Mouse (Mus musculus) heart, embryonic 13.5 days (tissue): ENCODE data around the gene Kcnh3. TPM values are rescaled to one million over a fixed set of nuclear protein-coding genes. Genes with fewer than 3 reads are reported as not detected.
A peak's percentile ranks its signal among the peaks of the same experiment; 100 is the strongest.

Experiments
- ATAC-seq: fragments of 200-750 bp; cut with Nextera tagmentation; 2 replicates; pipeline ENCODE4 v1.8.0; 2017; ENCODE audit warnings: moderate TSS enrichment; ENCODE audit not compliant: insufficient number of reproducible peaks, low FRiP score, low TSS enrichment; ENCODE audit errors: extremely low read depth
- H3K27ac ChIP-seq: fragments of 300-500 bp; sonication (generic); replicated peaks from 2 replicates; pipeline ENCODE4 v1.5.1; 2015; ENCODE audit warnings: moderate library complexity, mild to moderate bottlenecking, inconsistent platforms
- H3K27me3 ChIP-seq: fragments of 300-500 bp; sonication (generic); replicated peaks from 2 replicates; pipeline ENCODE4 v1.6.1; 2015; ENCODE audit warnings: mild to moderate bottlenecking, inconsistent platforms
- H3K36me3 ChIP-seq: fragments of 300-500 bp; sonication (generic); 2 replicates; pipeline ENCODE4 v1.6.1; 2015; ENCODE audit warnings: mild to moderate bottlenecking, inconsistent platforms
- H3K4me1 ChIP-seq: fragments of 300-500 bp; sonication (generic); 2 replicates; pipeline ENCODE4 v1.6.1; 2015; ENCODE audit warnings: inconsistent platforms
- H3K4me2 ChIP-seq: fragments of 300-500 bp; sonication (generic); 2 replicates; pipeline ENCODE4 v1.6.1; 2015; ENCODE audit warnings: inconsistent platforms, mild to moderate bottlenecking, moderate library complexity
- H3K4me3 ChIP-seq: fragments of 300-500 bp; sonication (generic); 2 replicates; pipeline ENCODE4 v1.5.1; 2015; ENCODE audit warnings: moderate library complexity, mild to moderate bottlenecking, inconsistent platforms
- H3K9ac ChIP-seq: fragments of 300-500 bp; sonication (generic); 2 replicates; pipeline ENCODE4 v1.6.1; 2015; ENCODE audit warnings: inconsistent platforms, mild to moderate bottlenecking, moderate library complexity
- H3K9me3 ChIP-seq: fragments of 300-500 bp; sonication (generic); 2 replicates; pipeline ENCODE4 v1.6.1; 2016; ENCODE audit warnings: inconsistent platforms
- WGBS: fragments of 180-500 bp; shearing (Covaris S2); methylation state at CpG from one replicate; pipeline ENCODE4 v1.1.7; 2015; ENCODE audit warnings: mixed read lengths; 5-methylcytosine and 5-hydroxymethylcytosine counted together
- polyA plus RNA-seq: library from polyadenylated mRNA; unstranded; fragments of >200 nt; fragmentation: Nextera tagmentation; extraction: Ambion mirVana; gene quantifications from 2 replicates; pipeline ENCODE4 v1.2.1, GENCODE M21; 2015

Gene Kcnh3
- polyA plus RNA-seq, 1 experiment from 2014 or later = 0.45 TPM

- no peak overlapping the region for H3K9ac ChIP-seq
- H3K4me2 ChIP-seq = no peak overlapping the region
- no peak for ATAC-seq
- no peaks in the 10 kb centered on the region for H3K9me3 ChIP-seq
- peaks cover 51% of the 10 kb centered on the region for H3K4me1 ChIP-seq
- no peak overlapping the region for H3K4me3 ChIP-seq
- H3K27me3 ChIP-seq = peaks cover 74% of the 10 kb centered on the region
- no peaks in the 10 kb centered on the region for H3K36me3 ChIP-seq
- no peak overlapping the region for H3K27ac ChIP-seq
- 11% methylated on average over 8 of the region's 8 CpGs for WGBS
These were observed 3.2 kb upstream of the Kcnh3 start for GRCm38 (mm10) chr15:99221315-99221952.

- 12% methylated on average over 18 of the region's 18 CpGs for WGBS
- no peak for ATAC-seq
These were observed 1.7 kb upstream of the Kcnh3 start for GRCm38 (mm10) chr15:99222794-99223584.

GRCm38 (mm10) chr15:99223585-99224207, 965 bp upstream of the Kcnh3 start:
- Histone ChIP-seq H3K4me3 (peak overlapping the region; percentile 56), H3K9ac (peak overlapping the region; percentile 73), H3K36me3 (no peaks in the 10 kb centered on the region), H3K4me1 (peaks cover 51% of the 10 kb centered on the region), H3K27ac (no peak overlapping the region), H3K9me3 (no peaks in the 10 kb centered on the region), H3K4me2 (peak overlapping the region; percentile 86), H3K27me3 (peaks cover 97% of the 10 kb centered on the region)
- WGBS = under 1% methylated on average over 45 of the region's 46 CpGs
- ATAC-seq = no peak

More at GRCm38 (mm10) chr15:99222794-99223584, 1.7 kb upstream of the Kcnh3 start:
- Histone ChIP-seq H3K27me3 (peaks cover 90% of the 10 kb centered on the region), H3K4me1 (peaks cover 51% of the 10 kb centered on the region), H3K4me2 (peak overlapping the region; percentile 86), H3K27ac (no peak overlapping the region), H3K36me3 (no peaks in the 10 kb centered on the region), H3K9ac (peak overlapping the region; percentile 73), H3K4me3 (peak overlapping the region; percentile 56), H3K9me3 (no peaks in the 10 kb centered on the region)

GRCm38 (mm10) chr15:99225081-99225810, 585 bp downstream of the Kcnh3 start:
- ATAC-seq = no peak
- Histone ChIP-seq H3K4me2 (peak overlapping the region; percentile 86), H3K4me3 (peak overlapping the region; percentile 56), H3K4me1 (peaks cover 51% of the 10 kb centered on the region), H3K9me3 (no peaks in the 10 kb centered on the region), H3K27me3 (peaks cover 100% of the 10 kb centered on the region), H3K27ac (no peak overlapping the region), H3K9ac (peak overlapping the region; percentile 73), H3K36me3 (no peaks in the 10 kb centered on the region)
- under 1% methylated on average over 22 of the region's 22 CpGs for WGBS

GRCm38 (mm10) chr15:99226090-99226489, 1.4 kb downstream of the Kcnh3 start:
- Histone ChIP-seq H3K4me3 (peak overlapping the region; percentile 56; the same call in 1 of the 2 replicates), H3K27me3 (peaks cover 97% of the 10 kb centered on the region), H3K9me3 (no peaks in the 10 kb centered on the region), H3K9ac (no peak overlapping the region), H3K36me3 (no peaks in the 10 kb centered on the region), H3K27ac (no peak overlapping the region), H3K4me1 (peaks cover 50% of the 10 kb centered on the region), H3K4me2 (no peak overlapping the region; the same call in 1 of the 2 replicates)
- ATAC-seq = no peak
- 21% methylated on average over 14 of the region's 14 CpGs for WGBS

GRCm38 (mm10) chr15:99231998-99232397, 7.3 kb downstream of the Kcnh3 start:
- H3K4me1 ChIP-seq = no peaks in the 10 kb centered on the region
- no peak overlapping the region for H3K9ac ChIP-seq
- H3K4me2 ChIP-seq = no peak overlapping the region
- no peak overlapping the region for H3K27ac ChIP-seq
- no peaks in the 10 kb centered on the region for H3K36me3 ChIP-seq
- no peak for ATAC-seq
- H3K4me3 ChIP-seq = no peak overlapping the region
- H3K9me3 ChIP-seq = no peaks in the 10 kb centered on the region
- peaks cover 80% of the 10 kb centered on the region for H3K27me3 ChIP-seq
- WGBS = 68% methylated on average over 10 of the region's 10 CpGs

GRCm38 (mm10) chr15:99233719-99234118, 9.1 kb downstream of the Kcnh3 start:
- no peaks in the 10 kb centered on the region for H3K4me1 ChIP-seq
- H3K4me2 ChIP-seq = no peak overlapping the region
- H3K9me3 ChIP-seq = no peaks in the 10 kb centered on the region
- H3K4me3 ChIP-seq = no peak overlapping the region
- no peaks in the 10 kb centered on the region for H3K36me3 ChIP-seq
- no peak for ATAC-seq
- H3K27me3 ChIP-seq = peaks cover 63% of the 10 kb centered on the region
- no peak overlapping the region for H3K27ac ChIP-seq
- 70% methylated on average over 17 of the region's 17 CpGs for WGBS
- no peak overlapping the region for H3K9ac ChIP-seq

- Histone ChIP-seq H3K36me3 (no peaks in the 10 kb centered on the region), H3K4me1 (no peaks in the 10 kb centered on the region), H3K27me3 (peaks cover 55% of the 10 kb centered on the region), H3K9ac (no peak overlapping the region), H3K9me3 (no peaks in the 10 kb centered on the region), H3K4me2 (no peak overlapping the region), H3K27ac (no peak overlapping the region), H3K4me3 (no peak overlapping the region)
- 55% methylated on average over 12 of the region's 12 CpGs for WGBS
- ATAC-seq = no peak
These were observed 9.8 kb downstream of the Kcnh3 start for GRCm38 (mm10) chr15:99234326-99235010.

- Histone ChIP-seq H3K27ac (no peak overlapping the region), H3K4me2 (no peak overlapping the region), H3K9me3 (no peaks in the 10 kb centered on the region), H3K4me3 (no peak overlapping the region), H3K9ac (peak overlapping the region; percentile 50; the same call in 1 of the 2 replicates), H3K27me3 (peaks cover 23% of the 10 kb centered on the region), H3K36me3 (peaks cover 28% of the 10 kb centered on the region), H3K4me1 (no peaks in the 10 kb centered on the region)
- ATAC-seq = no peak
- 51% methylated on average over 11 of the region's 11 CpGs for WGBS
These were observed 13.3 kb downstream of the Kcnh3 start for GRCm38 (mm10) chr15:99238006-99238405.

- no peak overlapping the region for H3K4me2 ChIP-seq
- no peak overlapping the region for H3K4me3 ChIP-seq
- H3K27me3 ChIP-seq = peaks cover 3% of the 10 kb centered on the region
- ATAC-seq = no peak
- no peak overlapping the region for H3K27ac ChIP-seq
- no peak overlapping the region for H3K9ac ChIP-seq
- WGBS = 65% methylated on average over 4 of the region's 4 CpGs
- H3K9me3 ChIP-seq = no peaks in the 10 kb centered on the region
- no peaks in the 10 kb centered on the region for H3K4me1 ChIP-seq
- H3K36me3 ChIP-seq = peaks cover 49% of the 10 kb centered on the region
These were observed 15.5 kb downstream of the Kcnh3 start for GRCm38 (mm10) chr15:99240129-99240528.
